Mouse (Mus musculus): Measurements from ENCODE around the gene Brd4. TPM values are rescaled to one million over a fixed set of nuclear protein-coding genes. Genes with fewer than 3 reads are reported as not detected.
A peak's percentile ranks its signal among the peaks of the same experiment; 100 is the strongest.

Gene Brd4
- polyA plus RNA-seq, 1 experiment from 2014 or later: 103 TPM

DNA sequence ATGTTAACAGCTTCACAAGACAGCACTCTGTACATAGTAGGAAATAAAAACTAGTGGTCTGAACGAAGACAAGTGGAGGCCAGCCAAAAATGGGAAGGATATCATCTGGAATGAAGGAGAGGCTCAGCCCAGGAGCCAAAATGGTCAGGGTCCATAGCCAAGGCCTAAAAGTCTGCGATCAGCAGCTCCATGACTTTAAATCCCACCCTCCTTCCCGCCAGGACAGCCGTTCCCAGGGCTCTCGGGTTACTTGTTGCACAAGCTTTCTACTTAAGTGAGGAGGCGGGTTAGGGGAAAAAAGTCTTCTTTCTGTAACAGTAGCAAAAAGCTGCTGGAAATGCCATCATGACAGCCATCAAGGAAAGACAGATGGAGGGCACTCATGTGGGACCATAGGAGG, 75.4 kb downstream of the Brd4 start:
- no peak overlapping the region for H3K27ac ChIP-seq
- 77% methylated on average over 6 of the region's 6 CpGs for WGBS
- no peak overlapping the region for H3K4me2 ChIP-seq
- no peaks in the 10 kb centered on the region for H3K4me1 ChIP-seq
- H3K9me3 ChIP-seq: no peaks in the 10 kb centered on the region
- H3K27me3 ChIP-seq: no peaks in the 10 kb centered on the region
- peaks cover 93% of the 10 kb centered on the region for H3K36me3 ChIP-seq (replicated peaks)
- no peak overlapping the region for H3K4me3 ChIP-seq (replicated peaks)
- ATAC-seq (ENCODE audit: low FRiP score): no peak
- no peak overlapping the region for H3K9ac ChIP-seq

- no peak overlapping the region for H3K27ac ChIP-seq
- peaks cover 91% of the 10 kb centered on the region for H3K36me3 ChIP-seq (replicated peaks)
- 86% methylated on average over 5 of the region's 5 CpGs for WGBS
- no peaks in the 10 kb centered on the region for H3K9me3 ChIP-seq
- no peak overlapping the region for H3K9ac ChIP-seq
- no peak overlapping the region for H3K4me3 ChIP-seq (replicated peaks)
- H3K4me1 ChIP-seq: no peaks in the 10 kb centered on the region
- H3K27me3 ChIP-seq: no peaks in the 10 kb centered on the region
- ATAC-seq (ENCODE audit: low FRiP score): no peak
- H3K4me2 ChIP-seq: no peak overlapping the region
Observed at GRCm38 (mm10) chr17:32207586-32208245, 76.8 kb downstream of the Brd4 start.

DNA sequence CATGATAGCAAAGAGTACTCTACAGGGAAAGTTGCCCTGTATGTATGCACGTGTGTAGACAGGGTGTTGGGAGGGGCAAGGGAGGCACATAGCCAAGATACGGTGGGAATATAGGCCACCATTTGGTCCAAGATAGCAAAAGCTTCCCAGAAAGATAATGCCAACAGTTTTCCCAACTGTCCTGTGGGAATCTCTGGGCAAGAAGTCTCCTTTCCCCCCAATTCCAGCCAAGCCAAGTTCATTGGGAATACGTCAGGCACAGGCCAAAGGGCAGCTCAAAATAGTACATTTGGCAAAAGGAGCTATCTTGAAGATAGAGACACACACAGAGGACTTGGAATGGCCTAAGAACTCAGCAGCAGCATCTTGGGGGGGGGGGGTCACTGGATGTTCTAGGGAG, 79.2 kb downstream of the Brd4 start:
- WGBS: 84% methylated on average over 3 of the region's 3 CpGs
- no peak overlapping the region for H3K9ac ChIP-seq
- no peaks in the 10 kb centered on the region for H3K9me3 ChIP-seq
- H3K27ac ChIP-seq: no peak overlapping the region
- H3K36me3 ChIP-seq (replicated peaks): peaks cover 91% of the 10 kb centered on the region
- no peak overlapping the region for H3K4me3 ChIP-seq (replicated peaks)
- H3K4me1 ChIP-seq: no peaks in the 10 kb centered on the region
- ATAC-seq (ENCODE audit: low FRiP score): no peak
- H3K4me2 ChIP-seq: no peak overlapping the region
- no peaks in the 10 kb centered on the region for H3K27me3 ChIP-seq

- no peaks in the 10 kb centered on the region for H3K27me3 ChIP-seq
- no peak overlapping the region for H3K4me3 ChIP-seq (replicated peaks)
Observed at GRCm38 (mm10) chr17:32202972-32203371, 81.5 kb downstream of the Brd4 start.

DNA sequence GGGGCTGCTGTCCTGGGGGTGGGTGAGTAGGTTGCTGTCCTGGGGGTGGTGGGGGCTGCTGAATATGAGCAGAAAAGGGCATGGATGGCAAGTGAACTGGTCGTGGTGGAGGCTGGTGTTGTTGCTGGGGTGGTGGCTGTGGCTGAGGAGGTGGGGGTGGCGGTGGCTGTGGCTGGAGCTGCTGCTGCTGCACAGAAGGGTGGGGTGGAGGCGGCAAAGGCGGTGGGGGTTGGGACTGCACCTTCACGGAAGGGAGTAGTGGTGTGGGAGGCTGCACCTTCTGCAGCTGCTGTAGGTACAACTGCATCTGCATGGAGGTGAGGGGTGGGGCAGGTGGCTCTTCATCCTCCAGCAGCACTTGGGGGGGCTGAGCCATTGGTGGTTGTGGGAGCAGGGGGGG, 83.4 kb downstream of the Brd4 start:
- Histone ChIP-seq H3K9me3 (no peaks in the 10 kb centered on the region), H3K4me3 (replicated peaks) (no peak overlapping the region), H3K9ac (no peak overlapping the region), H3K4me1 (no peaks in the 10 kb centered on the region), H3K4me2 (no peak overlapping the region), H3K27me3 (no peaks in the 10 kb centered on the region), H3K36me3 (replicated peaks) (peaks cover 95% of the 10 kb centered on the region), H3K27ac (no peak overlapping the region)
- no peak for ATAC-seq (ENCODE audit: low FRiP score)
- 82% methylated on average over 5 of the region's 5 CpGs for WGBS

More at GRCm38 (mm10) chr17:32202972-32203371, 81.5 kb downstream of the Brd4 start:
- ATAC-seq (ENCODE audit: low FRiP score): no peak
- 87% methylated on average over 3 of the region's 3 CpGs for WGBS
- Histone ChIP-seq H3K27ac (no peak overlapping the region), H3K9ac (no peak overlapping the region), H3K4me1 (no peaks in the 10 kb centered on the region), H3K4me2 (no peak overlapping the region), H3K36me3 (replicated peaks) (peaks cover 92% of the 10 kb centered on the region), H3K9me3 (no peaks in the 10 kb centered on the region)

DNA sequence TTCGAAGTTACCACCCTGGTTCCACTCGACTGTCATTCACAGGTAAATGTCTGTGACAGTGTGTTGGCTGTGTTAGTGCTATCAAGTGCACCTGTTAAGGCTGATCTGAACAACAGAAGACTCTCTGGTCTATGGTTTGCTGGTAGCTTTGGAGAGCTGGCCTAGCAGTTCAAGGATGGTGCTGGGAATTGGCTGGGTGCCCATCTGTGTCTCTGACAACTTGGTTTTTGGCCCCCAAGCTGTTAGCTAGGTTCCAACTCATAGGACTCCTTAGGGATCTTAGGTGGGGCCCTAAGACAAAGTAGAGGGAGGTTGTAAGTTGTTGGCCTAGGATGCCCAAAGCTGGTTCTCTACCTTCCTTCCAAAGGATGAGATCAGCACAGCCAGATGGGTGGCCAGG, 84.7 kb downstream of the Brd4 start:
- H3K27ac ChIP-seq: no peak overlapping the region
- peaks cover 96% of the 10 kb centered on the region for H3K36me3 ChIP-seq (replicated peaks)
- no peak overlapping the region for H3K4me3 ChIP-seq (replicated peaks)
- H3K27me3 ChIP-seq: no peaks in the 10 kb centered on the region
- no peak overlapping the region for H3K4me2 ChIP-seq
- no peak overlapping the region for H3K9ac ChIP-seq
- H3K4me1 ChIP-seq: no peaks in the 10 kb centered on the region
- H3K9me3 ChIP-seq: no peaks in the 10 kb centered on the region
- WGBS: 95% methylated on average over 2 of the region's 2 CpGs
- ATAC-seq (ENCODE audit: low FRiP score): no peak

GRCm38 (mm10) chr17:32197156-32197555, 87.4 kb downstream of the Brd4 start:
- 88% methylated on average over 14 of the region's 14 CpGs for WGBS
- ATAC-seq (ENCODE audit: low FRiP score): no peak

GRCm38 (mm10) chr17:32195725-32196124, 88.8 kb downstream of the Brd4 start:
- Histone ChIP-seq H3K9ac (no peak overlapping the region), H3K27ac (no peak overlapping the region), H3K4me1 (no peaks in the 10 kb centered on the region), H3K4me3 (replicated peaks) (no peak overlapping the region), H3K9me3 (no peaks in the 10 kb centered on the region), H3K36me3 (replicated peaks) (peaks cover 61% of the 10 kb centered on the region), H3K27me3 (no peaks in the 10 kb centered on the region), H3K4me2 (no peak overlapping the region)
- WGBS: 93% methylated on average over 5 of the region's 5 CpGs
- ATAC-seq (ENCODE audit: low FRiP score): no peak

More at GRCm38 (mm10) chr17:32197156-32197555, 87.4 kb downstream of the Brd4 start:
- Histone ChIP-seq H3K4me1 (no peaks in the 10 kb centered on the region), H3K4me3 (replicated peaks) (no peak overlapping the region), H3K27me3 (no peaks in the 10 kb centered on the region), H3K36me3 (replicated peaks) (peaks cover 76% of the 10 kb centered on the region), H3K4me2 (no peak overlapping the region), H3K9me3 (no peaks in the 10 kb centered on the region), H3K9ac (no peak overlapping the region), H3K27ac (no peak overlapping the region)

GRCm38 (mm10) chr17:32193010-32193409, 91.5 kb downstream of the Brd4 start:
- no peak for ATAC-seq (ENCODE audit: low FRiP score)
- no peak overlapping the region for H3K4me2 ChIP-seq
- H3K36me3 ChIP-seq (replicated peaks): peaks cover 34% of the 10 kb centered on the region
- no peak overlapping the region for H3K9ac ChIP-seq
- no peak overlapping the region for H3K27ac ChIP-seq
- 86% methylated on average over 5 of the region's 5 CpGs for WGBS
- peaks cover 25% of the 10 kb centered on the region for H3K27me3 ChIP-seq
- no peak overlapping the region for H3K4me3 ChIP-seq (replicated peaks)
- H3K4me1 ChIP-seq: peaks cover 12% of the 10 kb centered on the region
- no peaks in the 10 kb centered on the region for H3K9me3 ChIP-seq

DNA sequence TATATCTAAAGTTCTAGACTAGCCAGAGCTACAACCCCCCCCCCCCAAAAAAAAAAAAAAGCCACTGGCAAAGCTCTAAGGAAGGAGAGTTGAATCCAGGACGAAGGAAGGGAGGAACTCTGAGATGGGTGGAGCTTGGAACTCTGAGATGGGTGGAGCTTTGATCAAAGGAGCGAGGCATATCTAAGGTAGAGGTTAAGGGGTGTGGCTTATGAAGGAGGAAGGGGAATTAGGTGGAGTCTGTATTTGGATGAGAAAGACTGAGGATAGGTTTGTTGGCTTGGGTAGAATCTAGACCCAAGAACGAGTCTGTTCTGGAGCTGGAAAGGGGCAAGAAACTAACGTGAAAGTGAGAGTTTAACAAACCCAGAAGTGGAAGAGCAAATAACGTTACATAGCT, 94.7 kb downstream of the Brd4 start:
- Histone ChIP-seq H3K27me3 (peaks cover 27% of the 10 kb centered on the region), H3K9me3 (no peaks in the 10 kb centered on the region), H3K4me3 (replicated peaks) (no peak overlapping the region; the same call in 1 of the 2 replicates), H3K4me2 (peak overlapping the region; percentile 64), H3K4me1 (peaks cover 12% of the 10 kb centered on the region), H3K36me3 (replicated peaks) (peaks cover 4% of the 10 kb centered on the region; the same call in 1 of the 2 replicates), H3K9ac (no peak overlapping the region), H3K27ac (no peak overlapping the region)
- WGBS: 16% methylated on average over 5 of the region's 5 CpGs
- ATAC-seq (ENCODE audit: low FRiP score): no peak

DNA sequence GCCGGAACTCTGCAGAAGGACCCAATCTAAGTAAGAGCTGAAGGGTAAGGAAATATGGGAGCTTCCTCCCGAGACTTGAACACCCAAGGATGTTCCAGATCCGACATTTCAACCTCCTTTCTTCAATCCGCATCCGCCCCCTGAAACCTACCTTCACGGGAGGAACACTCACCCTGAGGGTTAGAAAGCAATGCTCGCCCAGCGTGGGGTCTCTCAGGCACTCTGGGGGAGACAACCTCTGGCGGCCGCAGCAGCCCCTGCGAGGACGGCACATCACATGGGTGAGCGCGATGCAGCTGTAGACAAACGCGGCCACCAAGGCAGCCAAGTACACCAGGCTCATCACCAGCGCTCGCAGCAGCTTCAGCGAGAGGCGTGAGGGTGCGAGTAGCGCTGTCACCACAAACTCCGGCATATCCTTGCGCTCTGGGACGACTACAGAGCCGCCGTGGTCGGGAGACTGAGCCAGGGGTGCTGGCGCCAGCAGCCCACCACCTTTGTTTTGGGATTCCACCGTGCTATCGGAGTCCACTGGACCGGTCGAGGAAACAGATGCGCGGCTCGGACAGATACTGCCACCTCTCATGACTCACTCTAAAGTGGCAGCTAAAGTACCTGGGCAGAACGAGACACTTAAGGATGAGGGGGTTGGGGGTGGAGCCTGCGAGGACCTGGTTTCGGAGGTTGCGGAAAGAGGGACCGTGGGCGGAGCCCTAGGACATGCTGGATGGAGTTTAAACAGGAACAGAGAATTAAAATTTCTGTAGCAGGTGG, 95.5 kb downstream of the Brd4 start, which contains the start of gene Ephx3:
TSS of gene Ephx3 (minus strand) at position 687 of the 774 bp plus-strand sequence.
- Histone ChIP-seq H3K36me3 (replicated peaks) (peaks cover 3% of the 10 kb centered on the region; the same call in 1 of the 2 replicates), H3K4me3 (replicated peaks) (peak within 1 kb of the TSS; percentile 37), H3K4me2 (peak within 1 kb of the TSS; percentile 64), H3K9ac (peak within 1 kb of the TSS; percentile 52; the same call in 1 of the 2 replicates), H3K9me3 (no peaks in the 10 kb centered on the region), H3K4me1 (peaks cover 12% of the 10 kb centered on the region), H3K27ac (no peak within 1 kb of the TSS), H3K27me3 (peaks cover 27% of the 10 kb centered on the region)
- 6% methylated on average over 42 of the region's 42 CpGs for WGBS
- 0 out of 2 replicates have a peak, but pooled peaks have one; percentile 49 for ATAC-seq (ENCODE audit: low FRiP score)

GRCm38 (mm10) chr17:32183017-32183416, 101.5 kb downstream of the Brd4 start:
- Histone ChIP-seq H3K36me3 (replicated peaks) (no peaks in the 10 kb centered on the region), H3K4me2 (no peak overlapping the region), H3K27me3 (peaks cover 1% of the 10 kb centered on the region), H3K4me3 (replicated peaks) (no peak overlapping the region), H3K4me1 (peaks cover 34% of the 10 kb centered on the region), H3K9me3 (no peaks in the 10 kb centered on the region), H3K27ac (no peak overlapping the region), H3K9ac (no peak overlapping the region)
- 9% methylated on average over 8 of the region's 8 CpGs for WGBS
- ATAC-seq (ENCODE audit: low FRiP score): no peak

Data from forebrain, embryonic 12.5 days (tissue).